Mouse (Mus musculus): ENCODE data around the gene Plekha6. TPM values are rescaled to one million over a fixed set of nuclear protein-coding genes. Genes with fewer than 3 reads are reported as not detected.

Plekha6 gene
- polyA plus RNA-seq, 1 experiment from 2014 or later: 15.0 TPM

DNA sequence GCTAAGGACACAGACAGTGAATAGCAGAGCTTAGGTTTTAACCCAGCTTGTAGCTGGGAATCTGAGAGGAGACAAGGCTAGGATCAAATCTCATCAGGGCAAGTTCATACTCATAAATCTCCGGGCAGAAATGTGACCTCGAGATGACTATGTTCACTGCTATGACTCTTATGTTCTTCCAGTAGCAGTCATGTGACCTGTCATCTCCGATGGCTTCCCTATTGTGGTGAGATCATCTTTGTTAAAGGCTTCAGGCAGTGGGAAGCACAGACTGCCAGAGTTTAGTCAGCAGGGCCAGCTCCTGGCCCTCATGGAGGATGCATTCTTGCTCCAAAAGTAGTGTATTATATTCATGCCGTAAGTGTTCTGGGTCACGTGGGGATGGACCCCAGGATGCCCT is 113.0 kb downstream of the Plekha6 start:
- H3K27me3 ChIP-seq (replicated peaks; ENCODE audit: control insufficient read depth, insufficient read depth, low read length): no peaks in the 10 kb centered on the region
- no peak for ATAC-seq
- no peak overlapping the region; the same call in 1 of the 2 replicates for H3K27ac ChIP-seq (ENCODE audit: low read depth, low read length)
- no peak overlapping the region for H3K4me3 ChIP-seq (ENCODE audit: low read length)
- H3K4me2 ChIP-seq (ENCODE audit: low read length): no peak overlapping the region
- H3K9ac ChIP-seq (ENCODE audit: low read depth, low read length): no peak overlapping the region
- peaks cover 4% of the 10 kb centered on the region; the same call in 1 of the 2 replicates for H3K4me1 ChIP-seq (ENCODE audit: control insufficient read depth, insufficient read depth, low read depth, low read length)
- H3K36me3 ChIP-seq (ENCODE audit: control insufficient read depth, insufficient read depth, low read length): peaks cover 11% of the 10 kb centered on the region; the same call in 1 of the 2 replicates
- H3K9me3 ChIP-seq (ENCODE audit: control insufficient read depth, low read length): no peaks in the 10 kb centered on the region
- WGBS: 62% methylated on average over 5 of the region's 5 CpGs

DNA sequence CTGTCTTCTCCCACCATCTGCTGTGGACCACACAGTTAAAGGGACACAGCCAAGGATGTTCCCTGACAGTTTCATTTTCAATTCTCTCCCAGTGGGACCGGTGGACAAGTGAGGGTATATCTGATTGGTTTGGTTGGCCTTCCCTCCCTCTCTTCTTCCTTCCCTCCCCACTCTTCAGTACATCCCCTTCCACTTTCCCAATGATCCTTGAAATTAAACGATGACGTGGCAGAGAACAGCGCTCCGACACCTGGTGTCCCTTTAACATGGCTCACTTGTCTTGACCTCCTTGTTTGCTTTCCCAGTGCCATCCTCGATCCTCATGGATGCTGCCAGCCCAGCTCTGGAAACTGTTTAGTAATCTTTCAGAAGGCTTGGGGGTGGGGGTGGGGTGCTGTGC is 114.5 kb downstream of the Plekha6 start:
- Histone ChIP-seq H3K27ac (ENCODE audit: low read depth, low read length) (no peak overlapping the region; the same call in 1 of the 2 replicates), H3K4me1 (ENCODE audit: control insufficient read depth, insufficient read depth, low read depth, low read length) (peaks cover 4% of the 10 kb centered on the region; the same call in 1 of the 2 replicates), H3K4me2 (ENCODE audit: low read length) (no peak overlapping the region), H3K27me3 (replicated peaks; ENCODE audit: control insufficient read depth, insufficient read depth, low read length) (no peaks in the 10 kb centered on the region), H3K36me3 (ENCODE audit: control insufficient read depth, insufficient read depth, low read length) (peaks cover 9% of the 10 kb centered on the region; the same call in 1 of the 2 replicates), H3K4me3 (ENCODE audit: low read length) (no peak overlapping the region), H3K9me3 (ENCODE audit: control insufficient read depth, low read length) (no peaks in the 10 kb centered on the region), H3K9ac (ENCODE audit: low read depth, low read length) (no peak overlapping the region)
- 56% methylated on average over 6 of the region's 6 CpGs for WGBS
- ATAC-seq: no peak

DNA sequence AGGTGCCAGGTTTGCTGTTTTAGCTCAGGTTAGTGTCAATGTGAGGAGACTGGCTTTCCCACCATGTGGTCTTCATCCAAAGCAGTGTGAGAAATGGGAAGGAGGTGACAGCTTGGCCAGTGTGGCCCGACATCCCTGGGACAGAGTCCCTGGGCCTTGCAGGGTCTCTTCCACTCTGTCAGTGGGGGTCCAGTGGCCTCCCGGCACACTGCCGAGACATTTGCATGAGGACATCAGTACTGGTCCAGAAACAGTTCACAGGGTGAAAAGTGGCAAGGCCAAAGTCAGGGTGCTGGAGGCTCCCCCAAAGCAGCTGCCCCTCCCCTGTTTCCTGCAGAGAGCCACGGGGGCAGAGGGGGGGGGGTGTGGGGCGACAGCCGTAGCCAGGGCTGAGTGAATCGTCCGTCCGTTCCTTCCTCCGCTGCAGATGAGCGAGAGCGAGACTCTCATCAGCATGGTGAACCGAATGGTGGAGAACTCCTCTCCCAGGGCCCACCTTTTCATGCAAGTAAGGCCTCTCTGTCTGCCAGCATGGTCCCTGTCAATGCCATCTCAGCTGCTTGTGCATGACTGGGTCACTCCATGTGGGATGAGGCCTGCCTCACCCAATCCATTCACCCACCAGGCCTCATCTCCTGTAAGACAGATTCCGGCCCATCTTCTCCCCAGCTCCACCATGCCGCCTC is 115.1 kb downstream of the Plekha6 start:
- H3K4me1 ChIP-seq (ENCODE audit: control insufficient read depth, insufficient read depth, low read depth, low read length): peaks cover 4% of the 10 kb centered on the region; the same call in 1 of the 2 replicates
- peak; percentile 37; the same call in 1 of the 2 replicates for ATAC-seq
- H3K9ac ChIP-seq (ENCODE audit: low read depth, low read length): no peak overlapping the region
- no peak overlapping the region for H3K4me3 ChIP-seq (ENCODE audit: low read length)
- H3K4me2 ChIP-seq (ENCODE audit: low read length): no peak overlapping the region
- peaks cover 8% of the 10 kb centered on the region; the same call in 1 of the 2 replicates for H3K36me3 ChIP-seq (ENCODE audit: control insufficient read depth, insufficient read depth, low read length)
- H3K27me3 ChIP-seq (replicated peaks; ENCODE audit: control insufficient read depth, insufficient read depth, low read length): no peaks in the 10 kb centered on the region
- WGBS: 61% methylated on average over 15 of the region's 15 CpGs
- H3K27ac ChIP-seq (ENCODE audit: low read depth, low read length): peak overlapping the region; percentile 15; the same call in 1 of the 2 replicates
- H3K9me3 ChIP-seq (ENCODE audit: control insufficient read depth, low read length): no peaks in the 10 kb centered on the region

DNA sequence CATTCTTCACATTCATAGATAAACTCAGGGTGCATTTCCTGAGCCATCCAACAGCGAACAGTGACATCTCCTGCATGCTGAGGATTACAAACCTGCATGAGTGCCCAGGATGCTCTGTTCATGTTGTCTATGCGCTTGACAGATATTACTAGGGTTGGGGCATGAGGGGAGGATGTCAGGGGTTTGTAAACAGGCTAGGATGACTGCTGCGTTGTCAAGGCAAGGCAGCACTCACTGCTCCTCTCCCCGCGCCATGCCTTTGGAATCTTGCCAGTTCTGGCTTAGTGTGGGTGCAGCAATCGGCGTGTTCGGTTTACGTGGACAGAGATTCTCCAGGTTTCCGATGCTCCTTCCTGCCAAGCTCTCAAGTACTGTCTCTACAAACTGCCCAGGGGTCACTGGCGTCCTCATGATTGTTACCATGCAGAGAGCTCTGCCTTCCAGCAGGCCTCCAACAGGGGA is 115.7 kb downstream of the Plekha6 start:
- Histone ChIP-seq H3K9me3 (ENCODE audit: control insufficient read depth, low read length) (no peaks in the 10 kb centered on the region), H3K4me3 (ENCODE audit: low read length) (no peak overlapping the region), H3K9ac (ENCODE audit: low read depth, low read length) (no peak overlapping the region), H3K4me1 (ENCODE audit: control insufficient read depth, insufficient read depth, low read depth, low read length) (peaks cover 4% of the 10 kb centered on the region; the same call in 1 of the 2 replicates), H3K4me2 (ENCODE audit: low read length) (no peak overlapping the region), H3K36me3 (ENCODE audit: control insufficient read depth, insufficient read depth, low read length) (peaks cover 2% of the 10 kb centered on the region; the same call in 1 of the 2 replicates), H3K27me3 (replicated peaks; ENCODE audit: control insufficient read depth, insufficient read depth, low read length) (no peaks in the 10 kb centered on the region), H3K27ac (ENCODE audit: low read depth, low read length) (no peak overlapping the region)
- 62% methylated on average over 11 of the region's 11 CpGs for WGBS
- ATAC-seq: no peak; the same call in 1 of the 2 replicates

DNA sequence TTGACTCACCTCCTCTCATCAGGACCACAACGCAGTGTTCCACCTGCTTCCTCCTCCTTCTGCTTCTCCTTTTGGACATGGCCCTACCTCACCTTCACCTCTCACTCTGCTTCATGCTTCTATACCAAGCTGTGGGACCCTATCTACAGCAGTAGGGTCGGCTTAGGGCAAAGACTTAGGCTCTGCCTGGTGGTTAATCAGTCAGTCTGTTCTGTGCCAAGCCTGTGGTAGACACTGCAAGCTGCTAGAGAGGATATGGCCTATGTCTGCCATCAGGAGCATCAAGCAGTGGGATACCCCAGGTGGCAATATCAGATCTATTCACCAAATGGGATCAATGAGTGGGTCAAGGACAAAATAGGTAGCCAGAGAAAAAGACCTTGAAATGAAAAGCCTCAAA is 116.5 kb downstream of the Plekha6 start:
- no peak overlapping the region for H3K4me2 ChIP-seq (ENCODE audit: low read length)
- peaks cover 9% of the 10 kb centered on the region for H3K36me3 ChIP-seq (ENCODE audit: control insufficient read depth, insufficient read depth, low read length)
- no peak for ATAC-seq
- H3K27ac ChIP-seq (ENCODE audit: low read depth, low read length): no peak overlapping the region
- no peaks in the 10 kb centered on the region for H3K9me3 ChIP-seq (ENCODE audit: control insufficient read depth, low read length)
- H3K9ac ChIP-seq (ENCODE audit: low read depth, low read length): no peak overlapping the region
- no peak overlapping the region for H3K4me3 ChIP-seq (ENCODE audit: low read length)
- H3K27me3 ChIP-seq (replicated peaks; ENCODE audit: control insufficient read depth, insufficient read depth, low read length): no peaks in the 10 kb centered on the region
- 94% methylated on average over 2 of the region's 2 CpGs for WGBS
- peaks cover 4% of the 10 kb centered on the region; the same call in 1 of the 2 replicates for H3K4me1 ChIP-seq (ENCODE audit: control insufficient read depth, insufficient read depth, low read depth, low read length)

DNA sequence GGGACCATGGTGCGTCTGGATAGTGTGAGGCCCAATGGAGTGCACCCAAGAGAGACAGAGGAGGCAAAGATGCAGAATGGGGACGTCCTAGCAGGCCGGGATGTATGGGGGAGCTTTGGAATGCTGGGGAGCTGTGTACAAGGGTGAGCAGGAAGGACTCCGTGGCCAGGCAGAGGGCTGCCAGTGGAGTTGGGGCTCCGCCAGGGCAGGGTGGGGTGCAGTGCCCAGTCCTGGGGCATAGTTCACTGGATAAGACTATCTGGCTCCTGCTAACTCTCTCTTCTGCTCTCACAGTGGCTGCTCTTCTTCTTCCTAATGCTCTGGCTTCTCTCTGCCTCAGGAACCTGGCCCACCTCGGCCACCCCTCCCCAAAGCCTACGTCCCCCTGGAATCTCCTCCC is 121.9 kb downstream of the Plekha6 start:
- 83% methylated on average over 5 of the region's 7 CpGs for WGBS
- no peak for ATAC-seq
- Histone ChIP-seq H3K4me1 (ENCODE audit: control insufficient read depth, insufficient read depth, low read depth, low read length) (no peaks in the 10 kb centered on the region), H3K4me3 (ENCODE audit: low read length) (no peak overlapping the region), H3K9ac (ENCODE audit: low read depth, low read length) (no peak overlapping the region), H3K27ac (ENCODE audit: low read depth, low read length) (no peak overlapping the region), H3K9me3 (ENCODE audit: control insufficient read depth, low read length) (no peaks in the 10 kb centered on the region), H3K36me3 (ENCODE audit: control insufficient read depth, insufficient read depth, low read length) (peaks cover 15% of the 10 kb centered on the region), H3K27me3 (replicated peaks; ENCODE audit: control insufficient read depth, insufficient read depth, low read length) (no peaks in the 10 kb centered on the region), H3K4me2 (ENCODE audit: low read length) (no peak overlapping the region)

DNA sequence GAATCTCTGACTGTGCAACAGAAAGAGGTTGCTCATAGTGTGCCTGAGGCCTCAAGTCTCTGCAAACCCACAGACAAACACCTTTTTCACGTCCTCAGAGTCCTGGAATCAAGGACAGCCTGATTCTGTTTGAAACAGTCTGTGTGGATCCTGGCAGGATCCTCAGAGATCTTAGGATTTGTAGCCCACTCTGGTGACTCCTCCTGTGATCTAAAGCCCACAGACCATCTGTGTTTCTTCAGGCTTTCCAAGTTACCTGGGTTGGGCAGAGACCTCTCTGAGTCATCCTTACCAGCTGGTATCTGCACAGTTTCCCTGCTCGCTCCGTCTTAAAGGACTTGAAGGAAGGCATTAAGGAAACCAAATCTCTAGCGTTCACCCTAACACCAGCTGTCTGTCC is 123.0 kb downstream of the Plekha6 start:
- Histone ChIP-seq H3K27me3 (replicated peaks; ENCODE audit: control insufficient read depth, insufficient read depth, low read length) (no peaks in the 10 kb centered on the region), H3K4me3 (ENCODE audit: low read length) (no peak overlapping the region), H3K36me3 (ENCODE audit: control insufficient read depth, insufficient read depth, low read length) (peaks cover 15% of the 10 kb centered on the region), H3K27ac (ENCODE audit: low read depth, low read length) (no peak overlapping the region), H3K9me3 (ENCODE audit: control insufficient read depth, low read length) (no peaks in the 10 kb centered on the region), H3K9ac (ENCODE audit: low read depth, low read length) (no peak overlapping the region), H3K4me1 (ENCODE audit: control insufficient read depth, insufficient read depth, low read depth, low read length) (no peaks in the 10 kb centered on the region), H3K4me2 (ENCODE audit: low read length) (no peak overlapping the region)
- ATAC-seq: no peak
- 87% methylated on average over 4 of the region's 4 CpGs for WGBS

DNA sequence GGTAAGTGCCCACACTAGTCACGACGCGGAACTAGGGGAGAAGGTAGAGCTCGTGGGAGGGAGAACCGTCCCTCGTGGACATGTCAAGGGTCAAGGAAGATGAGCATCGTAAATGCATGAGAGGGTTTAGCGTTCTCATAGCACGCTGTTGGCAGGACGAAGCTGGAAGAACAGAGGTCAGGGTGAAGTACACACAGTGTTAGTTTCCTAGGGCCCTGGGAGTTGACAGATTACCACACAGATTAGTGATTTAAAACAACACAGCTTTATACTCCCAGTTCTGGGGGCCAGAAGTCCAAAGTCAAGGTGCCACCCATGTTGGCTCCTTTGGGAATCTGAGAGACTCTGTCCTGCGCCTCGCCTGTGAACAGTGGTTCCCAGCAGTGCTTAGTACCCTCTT is 123.9 kb downstream of the Plekha6 start:
- Histone ChIP-seq H3K4me3 (ENCODE audit: low read length) (no peak overlapping the region), H3K9me3 (ENCODE audit: control insufficient read depth, low read length) (no peaks in the 10 kb centered on the region), H3K4me2 (ENCODE audit: low read length) (no peak overlapping the region), H3K9ac (ENCODE audit: low read depth, low read length) (no peak overlapping the region), H3K4me1 (ENCODE audit: control insufficient read depth, insufficient read depth, low read depth, low read length) (no peaks in the 10 kb centered on the region), H3K27ac (ENCODE audit: low read depth, low read length) (no peak overlapping the region), H3K36me3 (ENCODE audit: control insufficient read depth, insufficient read depth, low read length) (peaks cover 15% of the 10 kb centered on the region), H3K27me3 (replicated peaks; ENCODE audit: control insufficient read depth, insufficient read depth, low read length) (no peaks in the 10 kb centered on the region)
- no peak for ATAC-seq
- WGBS: 93% methylated on average over 12 of the region's 12 CpGs

DNA sequence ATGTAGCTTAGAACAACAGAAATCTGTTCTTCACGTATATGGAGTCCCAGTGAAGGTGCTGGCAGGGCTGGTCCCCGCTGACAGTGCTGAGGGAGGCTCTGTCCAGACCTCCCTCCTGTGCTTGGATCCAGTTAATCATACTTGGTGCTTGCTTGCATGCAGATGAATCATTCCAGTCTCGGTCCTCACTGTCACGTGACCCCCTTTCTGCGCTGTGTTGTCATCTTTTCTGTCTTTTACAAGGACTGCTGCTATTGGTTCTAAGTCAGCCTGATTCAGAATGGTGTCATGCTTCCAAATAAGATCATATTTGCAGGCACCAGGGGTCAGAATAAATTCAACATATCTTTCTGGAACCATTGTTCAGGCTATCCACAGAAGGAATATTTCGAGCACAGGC is 127.9 kb downstream of the Plekha6 start:
- Histone ChIP-seq H3K36me3 (ENCODE audit: control insufficient read depth, insufficient read depth, low read length) (peaks cover 5% of the 10 kb centered on the region; the same call in 1 of the 2 replicates), H3K4me1 (ENCODE audit: control insufficient read depth, insufficient read depth, low read depth, low read length) (no peaks in the 10 kb centered on the region), H3K27me3 (replicated peaks; ENCODE audit: control insufficient read depth, insufficient read depth, low read length) (no peaks in the 10 kb centered on the region), H3K9me3 (ENCODE audit: control insufficient read depth, low read length) (no peaks in the 10 kb centered on the region), H3K27ac (ENCODE audit: low read depth, low read length) (no peak overlapping the region), H3K4me2 (ENCODE audit: low read length) (no peak overlapping the region), H3K4me3 (ENCODE audit: low read length) (no peak overlapping the region), H3K9ac (ENCODE audit: low read depth, low read length) (no peak overlapping the region)
- ATAC-seq: no peak
- 92% methylated on average over 6 of the region's 6 CpGs for WGBS

Data from hindbrain, embryonic 16.5 days (tissue).